Mouse (Mus musculus): Measurements from ENCODE around the gene Cyp2t4. TPM values are rescaled to one million over a fixed set of nuclear protein-coding genes. Genes with fewer than 3 reads are reported as not detected.

Cyp2t4 gene
- polyA plus RNA-seq (2014; fragmentation: Nextera tagmentation; extraction: Ambion mirVana), result 0.12 TPM in 2 replicates

GRCm38 (mm10) chr7:27153205-27153764 lies at the start of gene Cyp2t4:
Gene Cyp2t4 (plus strand): TSS chr7:27153714.
- H3K4me1 ChIP-seq (replicated peaks; ENCODE audit: control insufficient read depth, insufficient read depth, low read length), result no peaks in the 10 kb centered on the region
- H3K36me3 ChIP-seq (ENCODE audit: control insufficient read depth, insufficient read depth, low read length), result peaks cover 12% of the 10 kb centered on the region
- H3K9ac ChIP-seq (ENCODE audit: low read length), result no peak within 1 kb of the TSS
- no peak within 1 kb of the TSS for H3K4me2 ChIP-seq (ENCODE audit: low read length)
- DNase-seq (ENCODE audit: low spot score) (no peak), ATAC-seq (replicated peaks; ENCODE audit: low FRiP score, low TSS enrichment, low read depth) (no peak)
- H3K27ac ChIP-seq (ENCODE audit: low read depth), result no peak within 1 kb of the TSS
- H3K4me3 ChIP-seq (ENCODE audit: low read depth, low read length), result no peak within 1 kb of the TSS
- no peaks in the 10 kb centered on the region for H3K9me3 ChIP-seq (ENCODE audit: control insufficient read depth, low read length)
- 59% methylated on average over 10 of the region's 10 CpGs for WGBS
- H3K27me3 ChIP-seq (replicated peaks; ENCODE audit: control insufficient read depth, insufficient read depth, low read length), result no peaks in the 10 kb centered on the region

- 74% methylated on average over 5 of the region's 5 CpGs for WGBS
- no peaks in the 10 kb centered on the region for H3K4me1 ChIP-seq (replicated peaks; ENCODE audit: control insufficient read depth, insufficient read depth, low read length)
- H3K9ac ChIP-seq (ENCODE audit: low read length), result no peak overlapping the region
- no peak for ATAC-seq (replicated peaks; ENCODE audit: low FRiP score, low TSS enrichment, low read depth)
- no peak overlapping the region for H3K27ac ChIP-seq (ENCODE audit: low read depth)
- H3K27me3 ChIP-seq (replicated peaks; ENCODE audit: control insufficient read depth, insufficient read depth, low read length), result no peaks in the 10 kb centered on the region
- no peak overlapping the region for H3K4me3 ChIP-seq (ENCODE audit: low read depth, low read length)
- H3K36me3 ChIP-seq (ENCODE audit: control insufficient read depth, insufficient read depth, low read length), result no peaks in the 10 kb centered on the region
- peaks cover 2% of the 10 kb centered on the region; the same call in 1 of the 2 replicates for H3K9me3 ChIP-seq (ENCODE audit: control insufficient read depth, low read length)
- DNase-seq (ENCODE audit: low spot score), result no peak
- H3K4me2 ChIP-seq (ENCODE audit: low read length), result no peak overlapping the region
Measured at GRCm38 (mm10) chr7:27104882-27105281, 48.6 kb upstream of the Cyp2t4 start.

- ATAC-seq (replicated peaks; ENCODE audit: low FRiP score, low TSS enrichment, low read depth) (no peak), DNase-seq (ENCODE audit: low spot score) (no peak)
- Histone ChIP-seq H3K9me3 (ENCODE audit: control insufficient read depth, low read length) (peaks cover 2% of the 10 kb centered on the region; the same call in 1 of the 2 replicates), H3K4me3 (ENCODE audit: low read depth, low read length) (no peak overlapping the region), H3K4me1 (replicated peaks; ENCODE audit: control insufficient read depth, insufficient read depth, low read length) (no peaks in the 10 kb centered on the region), H3K27ac (ENCODE audit: low read depth) (no peak overlapping the region), H3K36me3 (ENCODE audit: control insufficient read depth, insufficient read depth, low read length) (no peaks in the 10 kb centered on the region), H3K27me3 (replicated peaks; ENCODE audit: control insufficient read depth, insufficient read depth, low read length) (no peaks in the 10 kb centered on the region), H3K9ac (ENCODE audit: low read length) (no peak overlapping the region), H3K4me2 (ENCODE audit: low read length) (no peak overlapping the region)
Measured at GRCm38 (mm10) chr7:27110327-27110726, 43.2 kb upstream of the Cyp2t4 start.

GRCm38 (mm10) chr7:27111038-27111437 lies 42.5 kb upstream of the Cyp2t4 start:
- no peaks in the 10 kb centered on the region for H3K4me1 ChIP-seq (replicated peaks; ENCODE audit: control insufficient read depth, insufficient read depth, low read length)
- 83% methylated on average over 1 of the region's 1 CpGs for WGBS
- H3K27me3 ChIP-seq (replicated peaks; ENCODE audit: control insufficient read depth, insufficient read depth, low read length), result no peaks in the 10 kb centered on the region
- no peak overlapping the region for H3K27ac ChIP-seq (ENCODE audit: low read depth)
- no peak overlapping the region for H3K9ac ChIP-seq (ENCODE audit: low read length)
- H3K9me3 ChIP-seq (ENCODE audit: control insufficient read depth, low read length), result peaks cover 2% of the 10 kb centered on the region; the same call in 1 of the 2 replicates
- H3K36me3 ChIP-seq (ENCODE audit: control insufficient read depth, insufficient read depth, low read length), result no peaks in the 10 kb centered on the region
- no peak overlapping the region for H3K4me3 ChIP-seq (ENCODE audit: low read depth, low read length)
- no peak for DNase-seq (ENCODE audit: low spot score)
- no peak overlapping the region for H3K4me2 ChIP-seq (ENCODE audit: low read length)
- no peak for ATAC-seq (replicated peaks; ENCODE audit: low FRiP score, low TSS enrichment, low read depth)

GRCm38 (mm10) chr7:27111987-27112386 lies 41.5 kb upstream of the Cyp2t4 start:
- H3K27me3 ChIP-seq (replicated peaks; ENCODE audit: control insufficient read depth, insufficient read depth, low read length), result no peaks in the 10 kb centered on the region
- H3K4me1 ChIP-seq (replicated peaks; ENCODE audit: control insufficient read depth, insufficient read depth, low read length), result no peaks in the 10 kb centered on the region
- ATAC-seq (replicated peaks; ENCODE audit: low FRiP score, low TSS enrichment, low read depth), result no peak
- DNase-seq (ENCODE audit: low spot score), result no peak
- no peak overlapping the region for H3K4me2 ChIP-seq (ENCODE audit: low read length)
- no peaks in the 10 kb centered on the region for H3K36me3 ChIP-seq (ENCODE audit: control insufficient read depth, insufficient read depth, low read length)
- no peak overlapping the region for H3K4me3 ChIP-seq (ENCODE audit: low read depth, low read length)
- 77% methylated on average over 3 of the region's 3 CpGs for WGBS
- H3K27ac ChIP-seq (ENCODE audit: low read depth), result no peak overlapping the region
- H3K9me3 ChIP-seq (ENCODE audit: control insufficient read depth, low read length), result peaks cover 2% of the 10 kb centered on the region; the same call in 1 of the 2 replicates
- no peak overlapping the region for H3K9ac ChIP-seq (ENCODE audit: low read length)

- DNase-seq (ENCODE audit: low spot score), result no peak
- Histone ChIP-seq H3K4me1 (replicated peaks; ENCODE audit: control insufficient read depth, insufficient read depth, low read length) (no peaks in the 10 kb centered on the region), H3K27ac (ENCODE audit: low read depth) (no peak overlapping the region), H3K9ac (ENCODE audit: low read length) (no peak overlapping the region), H3K27me3 (replicated peaks; ENCODE audit: control insufficient read depth, insufficient read depth, low read length) (no peaks in the 10 kb centered on the region), H3K9me3 (ENCODE audit: control insufficient read depth, low read length) (no peaks in the 10 kb centered on the region), H3K36me3 (ENCODE audit: control insufficient read depth, insufficient read depth, low read length) (no peaks in the 10 kb centered on the region), H3K4me3 (ENCODE audit: low read depth, low read length) (no peak overlapping the region), H3K4me2 (ENCODE audit: low read length) (no peak overlapping the region)
- no peak for ATAC-seq (replicated peaks; ENCODE audit: low FRiP score, low TSS enrichment, low read depth)
- 70% methylated on average over 4 of the region's 4 CpGs for WGBS
Measured at GRCm38 (mm10) chr7:27118033-27118511, 35.4 kb upstream of the Cyp2t4 start.

- H3K27me3 ChIP-seq (replicated peaks; ENCODE audit: control insufficient read depth, insufficient read depth, low read length), result no peaks in the 10 kb centered on the region
- H3K4me3 ChIP-seq (ENCODE audit: low read depth, low read length), result no peak within 1 kb of the TSS
- no peaks in the 10 kb centered on the region for H3K36me3 ChIP-seq (ENCODE audit: control insufficient read depth, insufficient read depth, low read length)
- H3K9ac ChIP-seq (ENCODE audit: low read length), result no peak within 1 kb of the TSS
- no peak within 1 kb of the TSS for H3K27ac ChIP-seq (ENCODE audit: low read depth)
- no peaks in the 10 kb centered on the region for H3K4me1 ChIP-seq (replicated peaks; ENCODE audit: control insufficient read depth, insufficient read depth, low read length)
- DNase-seq (ENCODE audit: low spot score) (no peak), ATAC-seq (replicated peaks; ENCODE audit: low FRiP score, low TSS enrichment, low read depth) (no peak)
- H3K4me2 ChIP-seq (ENCODE audit: low read length), result no peak within 1 kb of the TSS
- H3K9me3 ChIP-seq (ENCODE audit: control insufficient read depth, low read length), result no peaks in the 10 kb centered on the region
Measured at GRCm38 (mm10) chr7:27119676-27120075, 33.8 kb upstream of the Cyp2t4 start, which contains the start of gene Cyp2f2. Gene Cyp2f2 (plus strand): TSS chr7:27119909.

GRCm38 (mm10) chr7:27124305-27124832 lies 29.1 kb upstream of the Cyp2t4 start:
- Histone ChIP-seq H3K9ac (ENCODE audit: low read length) (no peak overlapping the region), H3K9me3 (ENCODE audit: control insufficient read depth, low read length) (no peaks in the 10 kb centered on the region), H3K27ac (ENCODE audit: low read depth) (no peak overlapping the region), H3K4me2 (ENCODE audit: low read length) (no peak overlapping the region), H3K27me3 (replicated peaks; ENCODE audit: control insufficient read depth, insufficient read depth, low read length) (no peaks in the 10 kb centered on the region), H3K36me3 (ENCODE audit: control insufficient read depth, insufficient read depth, low read length) (no peaks in the 10 kb centered on the region), H3K4me3 (ENCODE audit: low read depth, low read length) (no peak overlapping the region), H3K4me1 (replicated peaks; ENCODE audit: control insufficient read depth, insufficient read depth, low read length) (no peaks in the 10 kb centered on the region)
- no peak for DNase-seq (ENCODE audit: low spot score)
- no peak for ATAC-seq (replicated peaks; ENCODE audit: low FRiP score, low TSS enrichment, low read depth)
- WGBS, result 72% methylated on average over 5 of the region's 5 CpGs

GRCm38 (mm10) chr7:27124969-27125368 lies 28.5 kb upstream of the Cyp2t4 start:
- H3K4me3 ChIP-seq (ENCODE audit: low read depth, low read length), result no peak overlapping the region
- WGBS, result 81% methylated on average over 4 of the region's 4 CpGs
- DNase-seq (ENCODE audit: low spot score), result no peak
- H3K9ac ChIP-seq (ENCODE audit: low read length), result no peak overlapping the region
- H3K27me3 ChIP-seq (replicated peaks; ENCODE audit: control insufficient read depth, insufficient read depth, low read length), result no peaks in the 10 kb centered on the region
- no peak for ATAC-seq (replicated peaks; ENCODE audit: low FRiP score, low TSS enrichment, low read depth)
- H3K36me3 ChIP-seq (ENCODE audit: control insufficient read depth, insufficient read depth, low read length), result no peaks in the 10 kb centered on the region
- no peaks in the 10 kb centered on the region for H3K9me3 ChIP-seq (ENCODE audit: control insufficient read depth, low read length)
- H3K4me1 ChIP-seq (replicated peaks; ENCODE audit: control insufficient read depth, insufficient read depth, low read length), result no peaks in the 10 kb centered on the region
- H3K27ac ChIP-seq (ENCODE audit: low read depth), result no peak overlapping the region
- no peak overlapping the region for H3K4me2 ChIP-seq (ENCODE audit: low read length)
